Mouse (Mus musculus) myocyte (in vitro differentiated cells): ENCODE measurements around the gene Gm37240. TPM values are rescaled to one million over a fixed set of nuclear protein-coding genes. Genes with fewer than 3 reads are reported as not detected.
"Not testable (repeated sequence)": the region's sequence is repeated elsewhere in the genome, so short reads cannot be mapped to it uniquely, and the experiment has no call there.

ENCODE experiments used
- H3K27me3 ChIP-seq: one replicate; pipeline ENCODE4 v1.6.1; 2011; ENCODE audit not compliant: control insufficient read depth, insufficient read depth, insufficient read length
- H3K36me3 ChIP-seq: one replicate; pipeline ENCODE4 v1.6.1; 2011; ENCODE audit not compliant: control insufficient read depth, insufficient read depth
- H3K4me2 ChIP-seq: one replicate; pipeline ENCODE4 v1.6.1; 2011; ENCODE audit warnings: low read depth, control low read depth
- H3K4me3 ChIP-seq: one replicate; pipeline ENCODE4 v1.5.1; 2011; ENCODE audit warnings: mild to moderate bottlenecking, control low read depth, moderate library complexity
- H3K79me2 ChIP-seq: one replicate; pipeline ENCODE4 v1.6.1; 2011; ENCODE audit not compliant: control insufficient read depth, insufficient read depth
- H3ac ChIP-seq: one replicate; pipeline ENCODE4 v1.6.1; 2011; ENCODE audit not compliant: control insufficient read depth, insufficient read length
- CEBPB ChIP-seq: IDR thresholded peaks from 2 replicates; pipeline ENCODE4 v1.6.1; 2011; ENCODE audit warnings: mild to moderate bottlenecking, moderate library complexity; ENCODE audit not compliant: poor library complexity, insufficient read depth, severe bottlenecking
- E2F4 ChIP-seq: IDR thresholded peaks from one replicate; pipeline ENCODE4 v1.6.1; 2011; ENCODE audit warnings: mild to moderate bottlenecking, control low read depth, moderate library complexity; ENCODE audit not compliant: insufficient read depth
- MAX ChIP-seq: IDR thresholded peaks from one replicate; pipeline ENCODE4 v1.6.1; 2011; ENCODE audit warnings: low read depth, mild to moderate bottlenecking, control low read depth
- MYOD1 ChIP-seq, 3 experiments: IDR thresholded peaks; one replicate each; pipeline ENCODE4 v1.6.1; 2011; ENCODE audit warnings: control low read depth in 2 of 3, low read depth in 2 of 3, mild to moderate bottlenecking in 2 of 3, moderate library complexity in 1 of 3; ENCODE audit not compliant: insufficient read length in 2 of 3, control insufficient read depth in 1 of 3
- MYOG ChIP-seq, 3 experiments: IDR thresholded peaks; one replicate each; pipeline ENCODE4 v1.6.1; 2011; ENCODE audit warnings: control low read depth in 2 of 3, low read depth in 2 of 3, mild to moderate bottlenecking in 2 of 3; ENCODE audit not compliant: insufficient read length in 2 of 3, control insufficient read depth in 1 of 3, insufficient read depth in 1 of 3
- POLR2A ChIP-seq: IDR thresholded peaks from one replicate; pipeline ENCODE4 v1.6.1; 2011; ENCODE audit warnings: low read depth, mild to moderate bottlenecking, control low read depth, moderate library complexity; ENCODE audit not compliant: insufficient read length
- POLR2AphosphoS2 ChIP-seq: IDR thresholded peaks from one replicate; pipeline ENCODE4 v1.6.1; 2011; ENCODE audit warnings: low read depth, control low read depth; ENCODE audit not compliant: insufficient read length
- REST ChIP-seq: IDR thresholded peaks from one replicate; pipeline ENCODE4 v1.6.1; 2011; ENCODE audit warnings: mild to moderate bottlenecking, control low read depth, moderate library complexity; ENCODE audit not compliant: insufficient read depth, insufficient read length
- SRF ChIP-seq: IDR thresholded peaks from one replicate; pipeline ENCODE4 v1.6.1; 2011; ENCODE audit warnings: low read depth; ENCODE audit not compliant: control insufficient read depth, insufficient read length
- TCF12 ChIP-seq: IDR thresholded peaks from one replicate; pipeline ENCODE4 v1.6.1; 2011; ENCODE audit warnings: mild to moderate bottlenecking, control low read depth; ENCODE audit not compliant: poor library complexity, insufficient read depth, severe bottlenecking
- TCF3 ChIP-seq: IDR thresholded peaks from one replicate; pipeline ENCODE4 v1.6.1; 2011; ENCODE audit warnings: low read depth, control low read depth; ENCODE audit not compliant: insufficient read length
- USF1 ChIP-seq: IDR thresholded peaks from one replicate; pipeline ENCODE4 v1.6.1; 2011; ENCODE audit warnings: low read depth, mild to moderate bottlenecking, control low read depth, moderate library complexity
- polyA plus RNA-seq: library from polyadenylated mRNA; unstranded; fragments of >200 nt; fragmentation: generic; extraction: Trizol; gene quantifications from one replicate; pipeline ENCODE4 v1.2.1, GENCODE M21; 2012; ENCODE audit warnings: missing spikeins

The Gm37240 gene
- polyA plus RNA-seq, 1 experiment, result 8.7 TPM

GRCm38 (mm10) chr3:84663079-84663478 is 1224.2 kb downstream of the Gm37240 start:
- Histone ChIP-seq H3K79me2 (no peaks in the 10 kb centered on the region), H3K4me2 (no peak overlapping the region), H3K36me3 (no peaks in the 10 kb centered on the region), H3K4me3 (no peak overlapping the region), H3ac (no peak overlapping the region), H3K27me3 (peaks cover 10% of the 10 kb centered on the region)
- TF ChIP-seq TCF12 (no peak), POLR2A (no peak)

GRCm38 (mm10) chr3:84660380-84660779 is 1226.9 kb downstream of the Gm37240 start:
- no peak for TF ChIP-seq POLR2AphosphoS2
- TF ChIP-seq SRF, result no peak
- no peak for TF ChIP-seq TCF12
- no peak for TF ChIP-seq TCF3
- no peak for TF ChIP-seq MYOD1 (IDR thresholded peaks at IDR 0.05; ENCODE audit: control insufficient read depth in 1 of 3, insufficient read length in 2 of 3, low read depth in 2 of 3)
- no peak for TF ChIP-seq MAX
- TF ChIP-seq E2F4, result no peak
- no peak for TF ChIP-seq POLR2A
- no peak for TF ChIP-seq CEBPB
- no peak for TF ChIP-seq REST
- no peak for TF ChIP-seq USF1
- TF ChIP-seq MYOG (IDR thresholded peaks at IDR 0.05; ENCODE audit: control insufficient read depth in 1 of 3, insufficient read depth in 1 of 3, insufficient read length in 2 of 3, low read depth in 2 of 3), result no peak

GRCm38 (mm10) chr3:84658872-84659271 is 1228.4 kb downstream of the Gm37240 start:
- H3K36me3 ChIP-seq, result no peaks in the 10 kb centered on the region
- no peak overlapping the region for H3K4me2 ChIP-seq
- H3K4me3 ChIP-seq, result no peak overlapping the region
- TF ChIP-seq REST, result no peak
- no peak for TF ChIP-seq MYOG (IDR thresholded peaks at IDR 0.05; ENCODE audit: control insufficient read depth in 1 of 3, insufficient read depth in 1 of 3, insufficient read length in 2 of 3, low read depth in 2 of 3)
- no peak for TF ChIP-seq MYOD1 (IDR thresholded peaks at IDR 0.05; ENCODE audit: control insufficient read depth in 1 of 3, insufficient read length in 2 of 3, low read depth in 2 of 3)
- no peak for TF ChIP-seq TCF12
- no peak for TF ChIP-seq TCF3
- TF ChIP-seq POLR2A, result no peak
- TF ChIP-seq SRF, result no peak
- TF ChIP-seq CEBPB, result no peak
- TF ChIP-seq POLR2AphosphoS2, result no peak
- TF ChIP-seq E2F4, result no peak
- TF ChIP-seq MAX, result no peak
- no peak for TF ChIP-seq USF1
- no peak overlapping the region for H3ac ChIP-seq
- no peaks in the 10 kb centered on the region for H3K27me3 ChIP-seq
- H3K79me2 ChIP-seq, result no peaks in the 10 kb centered on the region

More at GRCm38 (mm10) chr3:84660380-84660779, 1226.9 kb downstream of the Gm37240 start:
- H3K79me2 ChIP-seq, result no peaks in the 10 kb centered on the region
- H3K27me3 ChIP-seq, result no peaks in the 10 kb centered on the region
- H3K4me3 ChIP-seq, result no peak overlapping the region
- H3K36me3 ChIP-seq, result no peaks in the 10 kb centered on the region
- H3ac ChIP-seq, result no peak overlapping the region
- no peak overlapping the region for H3K4me2 ChIP-seq

GRCm38 (mm10) chr3:84658017-84658416 is 1229.3 kb downstream of the Gm37240 start:
- Histone ChIP-seq H3ac (no peak overlapping the region), H3K4me2 (no peak overlapping the region), H3K4me3 (no peak overlapping the region), H3K27me3 (no peaks in the 10 kb centered on the region), H3K36me3 (no peaks in the 10 kb centered on the region), H3K79me2 (no peaks in the 10 kb centered on the region)
- TF ChIP-seq MYOG (IDR thresholded peaks at IDR 0.05; ENCODE audit: control insufficient read depth in 1 of 3, insufficient read depth in 1 of 3, insufficient read length in 2 of 3, low read depth in 2 of 3), result no peak
- no peak for TF ChIP-seq E2F4
- TF ChIP-seq MAX, result no peak
- no peak for TF ChIP-seq TCF3
- TF ChIP-seq USF1, result no peak
- no peak for TF ChIP-seq MYOD1 (IDR thresholded peaks at IDR 0.05; ENCODE audit: control insufficient read depth in 1 of 3, insufficient read length in 2 of 3, low read depth in 2 of 3)
- TF ChIP-seq SRF, result no peak
- TF ChIP-seq POLR2AphosphoS2, result no peak
- no peak for TF ChIP-seq CEBPB
- TF ChIP-seq REST, result no peak
- TF ChIP-seq POLR2A, result no peak
- no peak for TF ChIP-seq TCF12

GRCm38 (mm10) chr3:84657240-84657639 is 1230.1 kb downstream of the Gm37240 start:
- Histone ChIP-seq H3K27me3 (no peaks in the 10 kb centered on the region), H3K79me2 (no peaks in the 10 kb centered on the region), H3K4me2 (no peak overlapping the region), H3ac (no peak overlapping the region), H3K4me3 (no peak overlapping the region), H3K36me3 (no peaks in the 10 kb centered on the region)
- TF ChIP-seq POLR2AphosphoS2 (no peak), TCF12 (no peak)

- not testable (repeated sequence) for H3K4me2 ChIP-seq, H3K79me2 ChIP-seq, H3K36me3 ChIP-seq, H3K4me3 ChIP-seq, H3ac ChIP-seq, H3K27me3 ChIP-seq
Observed at GRCm38 (mm10) chr3:84655785-84656150, 1231.5 kb downstream of the Gm37240 start.
